Mouse (Mus musculus) left cerebral cortex, adult 2 months (tissue): ENCODE data around the gene Nid2. TPM values are rescaled to one million over a fixed set of nuclear protein-coding genes. Genes with fewer than 3 reads are reported as not detected.

Experiments used
- DNase-seq, 2 experiments: peaks; one replicate each; pipeline ENCODE4 v3.0.0; 2021 to 2022; ENCODE audit warnings: low spot score in 2 of 2, mixed read lengths in 1 of 2; ENCODE audit errors: extremely low spot score in 1 of 2
- H3K27ac ChIP-seq: fragments of 200-600 bp; 2 replicates; pipeline ENCODE4 v1.8.1; 2022
- H3K4me3 ChIP-seq: fragments of 200-600 bp; 2 replicates; pipeline ENCODE4 v1.8.1; 2022
- CTCF ChIP-seq: fragments of 200-600 bp; IDR thresholded peaks from 2 replicates; pipeline ENCODE4 v1.8.1; 2022; ENCODE audit warnings: antibody characterized with exemption, mild to moderate bottlenecking, moderate library complexity
- intact Hi-C: fragments of 180-260 bp; cut with DNase I; formaldehyde crosslinking; loops from one replicate; pipeline ENCODE4 v1.15.1; 2025
- total RNA-seq, 2 experiments: library from RNA; stranded (reverse); gene quantifications; 2 replicates each; pipeline ENCODE4 v1.2.3; 2021

The Nid2 gene
- total RNA-seq, 2 experiments from 2014 or later, result 2.3 to 2.6 TPM

DNA sequence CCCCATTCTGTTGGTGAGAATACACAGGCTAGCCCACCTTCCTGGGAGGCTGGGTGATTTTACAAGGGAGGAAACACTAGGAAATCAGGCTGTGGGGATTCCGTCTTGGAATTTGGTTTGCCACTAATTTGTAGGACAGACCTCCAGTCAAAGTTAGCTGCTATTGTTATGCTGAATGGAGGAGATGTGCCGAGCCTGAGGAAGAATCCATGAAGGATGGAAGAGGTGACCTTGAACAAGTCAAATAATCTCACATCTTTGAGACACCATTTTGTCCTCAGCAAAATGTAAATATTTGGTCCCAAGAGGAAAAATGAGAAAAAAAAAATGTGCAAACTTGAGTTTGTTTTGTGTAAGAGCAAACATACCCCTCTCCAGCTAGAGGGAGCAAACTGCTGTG is 1.3 kb upstream of the Nid2 start:
- H3K4me3 ChIP-seq, result no peak overlapping the region
- no peak for TF ChIP-seq CTCF
- no peak overlapping the region for H3K27ac ChIP-seq
- intact Hi-C loops, result loop anchor here (5.0 kb wide), 3 partner anchors 32 to 68 kb away; no protein-coding TSS in a partner anchor
- no peak for DNase-seq

DNA sequence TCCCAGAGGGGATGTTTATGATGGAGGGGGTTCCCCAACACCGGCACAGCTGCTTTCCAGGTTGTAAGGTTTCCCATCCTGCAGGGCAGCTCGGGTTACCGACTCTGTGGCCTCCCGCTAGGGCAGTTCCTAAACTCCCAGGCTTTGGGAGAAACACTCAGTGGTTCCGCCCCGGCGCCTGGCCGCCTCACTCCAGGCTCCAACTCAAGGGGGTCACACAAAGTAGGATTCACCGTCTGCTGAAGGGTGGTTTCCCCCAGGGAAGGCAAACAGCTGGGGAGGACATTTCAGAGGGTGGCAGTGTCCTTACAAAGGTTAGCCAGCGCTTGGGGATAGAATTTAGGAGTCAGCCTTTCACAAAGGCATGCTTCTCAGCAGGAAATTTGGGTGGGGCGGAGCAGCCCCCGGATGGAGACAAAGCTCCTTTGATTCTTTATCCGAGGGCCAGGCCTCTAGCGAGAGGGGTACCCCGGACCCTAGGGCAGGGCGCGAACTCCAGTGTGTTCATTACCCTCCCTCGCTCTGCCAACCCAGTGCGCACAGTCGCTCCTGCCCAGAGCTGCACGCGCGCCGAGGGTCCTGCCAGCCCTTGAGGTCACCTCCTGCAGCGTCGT is 547 bp upstream of the Nid2 start:
- intact Hi-C loops, result loop anchor here (5.0 kb wide), 3 partner anchors 33 to 67 kb away; no protein-coding TSS in a partner anchor
- Histone ChIP-seq H3K4me3 (peak overlapping the region; percentile 49), H3K27ac (no peak overlapping the region)
- no peak for TF ChIP-seq CTCF
- DNase-seq, result no peak

DNA sequence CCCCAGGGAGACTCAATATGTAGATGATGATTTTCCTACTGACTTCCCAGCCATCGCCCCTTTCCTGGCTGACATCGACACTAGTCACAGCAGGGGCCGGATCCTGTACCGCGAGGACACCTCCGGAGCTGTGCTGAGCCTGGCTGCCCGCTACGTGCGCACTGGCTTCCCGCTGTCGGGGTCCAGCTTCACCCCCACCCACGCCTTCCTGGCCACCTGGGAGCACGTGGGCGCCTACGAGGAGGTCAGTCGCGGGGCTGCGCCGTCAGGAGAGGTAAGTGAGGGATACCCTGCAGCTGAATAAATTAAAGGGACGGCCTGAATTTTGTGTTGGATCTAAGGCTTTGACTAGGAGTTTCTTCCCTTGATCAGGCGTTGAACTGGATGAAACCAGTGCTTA is 1.2 kb downstream of the Nid2 start:
- no peak overlapping the region for H3K27ac ChIP-seq
- no peak for TF ChIP-seq CTCF
- H3K4me3 ChIP-seq, result no peak overlapping the region
- DNase-seq, result no peak
- intact Hi-C loops, result loop anchor here (5.0 kb wide), 3 partner anchors 35 to 65 kb away; no protein-coding TSS in a partner anchor

DNA sequence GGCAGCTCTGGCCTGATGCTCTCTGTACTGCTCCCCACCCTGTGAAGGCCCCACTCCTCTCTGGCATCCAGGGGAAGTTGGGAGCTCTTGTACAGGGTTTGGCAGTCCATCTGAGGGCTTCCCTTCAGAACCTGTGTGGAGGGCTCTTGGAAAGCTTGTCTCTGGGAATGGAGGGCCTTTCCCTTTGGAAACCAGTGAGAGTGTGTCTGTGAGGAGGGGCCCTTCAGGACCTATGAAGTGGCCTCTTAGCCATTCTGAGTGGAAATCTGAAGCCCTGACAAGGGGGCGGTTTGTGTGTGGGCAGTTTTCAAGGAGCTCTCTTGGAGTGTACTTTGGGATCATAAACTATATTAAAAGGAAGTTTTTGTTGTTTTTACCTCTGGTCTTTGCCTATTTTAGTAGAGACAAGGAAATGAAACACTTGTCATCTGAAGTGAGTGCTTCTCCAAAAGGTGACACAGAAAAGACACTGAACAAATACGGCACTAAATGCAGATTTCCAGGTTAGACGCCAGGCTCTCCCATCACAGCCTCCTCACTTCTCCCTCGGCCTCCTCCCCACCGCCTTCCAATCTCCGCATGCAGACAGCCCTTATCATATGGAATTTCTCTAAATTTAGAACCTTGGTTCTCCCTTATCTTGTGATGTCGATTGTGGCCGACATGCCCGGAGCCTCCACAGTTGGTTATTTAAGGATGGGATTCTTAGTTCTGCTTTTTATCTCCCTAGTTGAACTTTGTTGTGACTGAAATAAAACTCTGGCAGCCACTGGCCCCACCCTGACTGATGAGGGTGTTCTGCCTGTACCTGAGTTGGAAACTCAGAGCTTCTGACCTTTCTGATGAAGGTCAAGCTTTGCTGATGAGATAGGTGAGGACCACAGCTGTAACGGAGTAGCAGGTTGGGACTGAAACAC is 8.5 kb downstream of the Nid2 start:
- no peak for TF ChIP-seq CTCF
- Histone ChIP-seq H3K4me3 (no peak overlapping the region), H3K27ac (no peak overlapping the region)
- intact Hi-C loops, result no loop called here
- DNase-seq, result no peak

DNA sequence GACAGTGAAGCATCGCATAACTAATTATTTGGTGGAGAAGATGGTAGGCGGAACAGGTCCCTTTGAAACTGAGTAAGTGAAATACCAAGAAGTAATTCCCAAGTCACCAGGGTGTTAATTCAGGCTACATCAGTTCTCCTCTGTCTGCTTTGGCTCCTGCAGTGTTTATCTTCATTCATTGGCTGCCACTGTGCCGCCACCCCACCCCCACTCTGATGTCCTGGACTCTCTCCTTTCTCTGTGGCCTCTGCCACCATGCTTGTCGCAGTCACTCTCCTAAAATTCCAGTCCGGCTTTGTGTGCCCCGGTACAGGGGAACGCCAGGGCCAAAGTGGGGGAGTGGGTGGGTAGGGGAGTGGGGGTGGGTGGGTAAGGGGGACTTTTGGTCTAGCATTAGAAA is 9.7 kb downstream of the Nid2 start:
- no peak for TF ChIP-seq CTCF
- intact Hi-C loops, result no loop called here

DNA sequence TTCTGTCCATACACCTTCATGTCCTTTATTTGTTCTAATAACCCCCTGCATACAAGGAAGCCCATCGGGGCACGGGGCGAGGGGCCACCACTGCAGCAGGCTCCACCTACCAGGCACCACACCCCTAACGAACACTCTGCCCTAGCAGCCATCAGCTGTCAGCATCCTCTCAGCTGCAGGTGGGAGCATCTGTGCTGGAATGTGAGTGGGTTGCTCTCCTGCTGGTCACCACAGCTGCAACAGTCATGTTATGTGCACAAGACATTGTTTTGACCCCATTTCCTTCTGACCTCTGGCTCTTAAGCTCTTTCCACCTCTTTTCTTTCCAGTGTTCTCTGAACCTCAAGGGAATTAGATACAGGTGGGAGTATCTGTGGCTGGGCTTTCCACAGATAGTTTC is 10.9 kb downstream of the Nid2 start:
- intact Hi-C loops, result no loop called here
- no peak for DNase-seq
- TF ChIP-seq CTCF, result no peak
- Histone ChIP-seq H3K27ac (no peak overlapping the region), H3K4me3 (no peak overlapping the region)

More for the DNA sequence above, 9.7 kb downstream of the Nid2 start:
- H3K4me3 ChIP-seq, result no peak overlapping the region
- no peak for DNase-seq
- H3K27ac ChIP-seq, result no peak overlapping the region

DNA sequence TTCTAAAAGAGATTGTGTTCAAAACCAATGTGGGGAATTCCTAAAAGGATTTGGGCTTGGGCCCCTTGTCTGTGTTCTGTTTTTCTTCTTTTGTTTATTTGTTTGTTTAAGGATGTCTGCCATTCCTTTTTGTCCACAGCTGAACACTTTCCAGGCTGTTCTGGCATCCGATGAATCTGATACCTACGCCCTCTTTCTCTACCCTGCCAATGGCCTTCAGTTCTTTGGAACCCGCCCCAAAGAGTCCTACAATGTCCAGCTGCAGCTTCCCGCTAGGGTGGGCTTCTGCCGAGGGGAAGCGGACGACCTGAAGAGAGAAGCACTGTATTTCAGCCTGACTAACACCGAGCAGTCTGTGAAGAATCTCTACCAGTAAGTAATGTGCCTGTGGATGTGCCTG is 12.5 kb downstream of the Nid2 start:
- H3K4me3 ChIP-seq, result no peak overlapping the region
- DNase-seq, result no peak
- intact Hi-C loops, result no loop called here
- no peak for TF ChIP-seq CTCF
- no peak overlapping the region for H3K27ac ChIP-seq

DNA sequence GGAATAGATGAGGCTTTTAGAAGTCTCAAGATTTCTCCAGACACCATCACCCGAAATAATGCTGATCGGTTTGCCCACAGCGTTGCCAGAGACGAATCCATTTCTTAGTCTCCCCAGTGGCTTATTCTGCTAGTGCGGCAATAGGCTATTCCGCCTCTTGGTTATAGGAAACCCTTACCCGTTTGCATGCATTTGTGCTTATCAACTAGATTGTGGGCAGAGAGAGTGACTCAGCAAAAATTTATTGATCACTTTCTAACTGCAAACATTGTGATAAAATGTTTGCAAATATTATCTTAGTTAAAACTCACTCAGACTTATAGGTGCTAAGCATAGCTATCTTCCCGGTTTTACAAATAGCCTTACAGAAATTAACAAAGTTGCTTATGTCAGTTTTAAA is 13.3 kb downstream of the Nid2 start:
- TF ChIP-seq CTCF, result no peak
- intact Hi-C loops, result no loop called here
- DNase-seq, result no peak
- Histone ChIP-seq H3K4me3 (no peak overlapping the region), H3K27ac (no peak overlapping the region)

DNA sequence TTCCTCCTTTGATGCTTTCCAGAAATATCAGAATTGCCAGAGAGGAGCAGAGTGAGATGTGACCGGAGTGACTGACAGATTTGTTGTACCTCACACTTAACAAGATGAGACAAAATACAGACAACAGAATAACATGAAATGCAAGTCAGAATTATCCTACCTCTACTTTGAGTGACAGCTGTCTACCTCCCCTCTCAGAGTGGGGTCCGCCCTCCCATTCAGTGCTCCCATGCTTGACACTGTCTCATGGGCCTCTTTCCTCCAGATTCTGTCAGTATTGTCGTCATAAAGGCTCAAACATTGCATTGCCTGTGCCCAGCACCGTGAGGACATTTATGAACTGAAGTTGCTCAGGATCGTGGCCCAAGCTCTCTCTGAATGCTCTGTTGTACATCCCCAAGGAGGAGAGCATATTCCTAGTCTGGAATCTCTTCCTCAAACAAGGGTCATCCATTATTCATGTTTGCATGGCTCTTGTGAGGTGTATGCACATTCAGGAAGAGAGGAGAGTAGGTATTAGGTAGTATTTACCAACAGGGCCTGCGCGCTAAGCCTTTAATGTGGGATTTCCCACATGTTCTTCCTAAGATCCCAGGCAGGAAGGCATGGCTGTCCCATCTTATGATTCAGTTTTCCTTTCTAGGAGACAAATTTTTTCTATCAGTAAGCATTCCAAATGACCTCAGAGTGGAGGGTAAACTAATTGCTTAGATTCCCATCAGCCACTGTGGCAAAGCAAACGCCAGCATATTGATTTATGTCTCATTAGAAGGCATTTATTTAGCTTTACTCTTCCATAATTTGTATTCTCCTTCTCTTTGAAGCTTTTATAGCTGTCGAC is 14.7 kb downstream of the Nid2 start:
- DNase-seq, result no peak
- no peak overlapping the region for H3K27ac ChIP-seq
- H3K4me3 ChIP-seq, result no peak overlapping the region
- intact Hi-C loops, result loop anchor here (5.0 kb wide), 1 partner anchor 52 kb away; no protein-coding TSS in a partner anchor
- TF ChIP-seq CTCF, result no peak

DNA sequence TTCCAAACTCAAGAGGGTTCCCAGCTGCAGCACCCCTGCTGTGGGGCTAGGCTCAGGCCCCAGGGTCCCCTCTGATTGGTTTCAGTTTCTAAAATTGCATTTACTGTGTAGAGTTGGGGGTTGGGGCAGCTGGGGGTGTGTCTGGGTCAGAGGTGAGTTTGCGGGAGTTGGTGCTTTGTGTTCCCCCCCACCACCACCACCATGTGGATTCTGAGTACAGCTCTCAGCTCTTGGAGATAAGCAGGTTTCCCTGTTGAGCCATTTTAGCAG is 15.2 kb downstream of the Nid2 start:
- intact Hi-C loops, result loop anchor here (5.0 kb wide), 1 partner anchor 51 kb away; no protein-coding TSS in a partner anchor
- Histone ChIP-seq H3K27ac (no peak overlapping the region), H3K4me3 (no peak overlapping the region)
- no peak for DNase-seq
- no peak for TF ChIP-seq CTCF

DNA sequence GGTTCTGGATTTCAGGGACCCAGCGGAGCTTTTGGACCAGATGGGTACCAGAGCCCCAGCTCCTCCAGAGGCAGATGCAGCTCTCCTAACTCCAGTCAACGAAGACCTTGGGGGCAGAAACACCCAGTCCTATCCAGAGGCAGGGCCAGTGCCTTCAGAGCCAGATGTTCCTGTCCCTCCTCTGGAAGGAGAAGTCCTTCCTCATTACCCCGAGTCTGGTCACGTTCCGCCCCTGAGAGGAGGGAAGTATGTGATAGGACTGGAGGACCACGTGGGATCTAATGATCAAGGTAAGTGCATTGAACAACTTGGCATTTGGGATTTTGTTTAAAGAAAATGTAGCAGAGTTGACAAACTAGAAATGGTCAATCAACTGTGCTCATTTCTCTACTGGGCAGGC is 17.6 kb downstream of the Nid2 start:
- Histone ChIP-seq H3K4me3 (no peak overlapping the region), H3K27ac (no peak overlapping the region)
- TF ChIP-seq CTCF, result no peak
- intact Hi-C loops, result loop anchor here (5.0 kb wide), 1 partner anchor 49 kb away; no protein-coding TSS in a partner anchor
- DNase-seq, result no peak
